Mouse (Mus musculus): Measurements from ENCODE around the gene AU022751. TPM values are rescaled to one million over a fixed set of nuclear protein-coding genes. Genes with fewer than 3 reads are reported as not detected.
"Not testable (repeated sequence)": the region's sequence is repeated elsewhere in the genome, so short reads cannot be mapped to it uniquely, and the experiment has no call there.

Gene AU022751
- not detected in 2 replicates for polyA plus RNA-seq (2016; fragmentation: Nextera tagmentation; extraction: Ambion mirVana)

GRCm38 (mm10) chrX:6082954-6083680 lies at the start of gene AU022751:
Gene AU022751 (minus strand): TSS chrX:6083419.
- no peak for DNase-seq (ENCODE audit: extremely low spot score, low spot score)
- Histone ChIP-seq H3K4me1 (no peaks in the 10 kb centered on the region), H3K4me3 (no peak within 1 kb of the TSS), H3K27me3 (ENCODE audit: poor library complexity, severe bottlenecking) (no peaks in the 10 kb centered on the region), H3K9me3 (peaks cover 25% of the 10 kb centered on the region), H3K36me3 (replicated peaks) (no peaks in the 10 kb centered on the region; the same call in 1 of the 2 replicates), H3K27ac (no peak within 1 kb of the TSS)
- WGBS, result 90% methylated on average over 39 of the region's 39 CpGs

GRCm38 (mm10) chrX:6091996-6092757 lies 9.0 kb upstream of the AU022751 start:
- H3K27ac ChIP-seq, result peak overlapping the region; percentile 82

GRCm38 (mm10) chrX:6091547-6091946 lies 8.3 kb upstream of the AU022751 start:
- H3K4me3 ChIP-seq, result peak overlapping the region; percentile 51
- H3K9me3 ChIP-seq, result no peaks in the 10 kb centered on the region
- no peaks in the 10 kb centered on the region for H3K4me1 ChIP-seq
- 24% methylated on average over 12 of the region's 12 CpGs for WGBS
- H3K36me3 ChIP-seq (replicated peaks), result no peaks in the 10 kb centered on the region
- no peak for DNase-seq (ENCODE audit: extremely low spot score, low spot score)
- no peaks in the 10 kb centered on the region for H3K27me3 ChIP-seq (ENCODE audit: poor library complexity, severe bottlenecking)
- peak overlapping the region; percentile 82 for H3K27ac ChIP-seq

More at GRCm38 (mm10) chrX:6091996-6092757, 9.0 kb upstream of the AU022751 start:
- Histone ChIP-seq H3K4me3 (peak overlapping the region; percentile 51), H3K27me3 (ENCODE audit: poor library complexity, severe bottlenecking) (no peaks in the 10 kb centered on the region), H3K4me1 (no peaks in the 10 kb centered on the region), H3K36me3 (replicated peaks) (no peaks in the 10 kb centered on the region), H3K9me3 (no peaks in the 10 kb centered on the region)
- 11% methylated on average over 26 of the region's 30 CpGs for WGBS
- DNase-seq (ENCODE audit: extremely low spot score, low spot score), result peak; percentile 55

- H3K27ac ChIP-seq, result no peak overlapping the region
- no peaks in the 10 kb centered on the region for H3K9me3 ChIP-seq
- H3K4me3 ChIP-seq, result no peak overlapping the region
- no peaks in the 10 kb centered on the region for H3K4me1 ChIP-seq
- no peaks in the 10 kb centered on the region for H3K36me3 ChIP-seq (replicated peaks)
- H3K27me3 ChIP-seq (ENCODE audit: poor library complexity, severe bottlenecking), result no peaks in the 10 kb centered on the region
- 96% methylated on average over 1 of the region's 1 CpGs for WGBS
- DNase-seq (ENCODE audit: extremely low spot score, low spot score), result no peak
Observed at GRCm38 (mm10) chrX:6061563-6061962, 21.7 kb downstream of the AU022751 start.

- Histone ChIP-seq H3K4me3 (peak overlapping the region; percentile 50), H3K27ac (peak overlapping the region; percentile 77; the same call in 1 of the 2 replicates)
- WGBS, result 12% methylated on average over 10 of the region's 60 CpGs
- H3K9me3 ChIP-seq; H3K27me3 ChIP-seq (ENCODE audit: poor library complexity, severe bottlenecking); DNase-seq (ENCODE audit: extremely low spot score, low spot score); H3K36me3 ChIP-seq (replicated peaks); H3K4me1 ChIP-seq: not testable (repeated sequence)
Observed at GRCm38 (mm10) chrX:6047936-6048614, 35.1 kb downstream of the AU022751 start.

GRCm38 (mm10) chrX:6047066-6047935 lies 35.9 kb downstream of the AU022751 start, which contains the start of gene Nudt11:
Gene Nudt11 (plus strand): TSS chrX:6047453.
- DNase-seq (ENCODE audit: extremely low spot score, low spot score); H3K4me1 ChIP-seq; H3K9me3 ChIP-seq; H3K36me3 ChIP-seq (replicated peaks); H3K27me3 ChIP-seq (ENCODE audit: poor library complexity, severe bottlenecking): not testable (repeated sequence)
- Histone ChIP-seq H3K27ac (peak within 1 kb of the TSS; percentile 77; the same call in 1 of the 2 replicates), H3K4me3 (peak within 1 kb of the TSS; percentile 50)
- WGBS, result 28% methylated on average over 5 of the region's 121 CpGs

Small RNA genes lying within 50 kb of the gene (microRNA-seq; reads per million reads assigned to microRNA genes)
- gene Gm27360, result not detected

Other genes with a start within 250 kb of the AU022751 start
- 6.8 and 7.7 TPM in 2 replicates for gene Nudt11, start 36.0 kb downstream of the AU022751 start, polyA plus RNA-seq (2016; fragmentation: Nextera tagmentation; extraction: Ambion mirVana)
- gene Nudt10, start 89.6 kb upstream of the AU022751 start, polyA plus RNA-seq (2016; fragmentation: Nextera tagmentation; extraction: Ambion mirVana), result 14.8 and 15.0 TPM in 2 replicates
- not detected in 2 replicates for gene Bmp15, start 237.3 kb upstream of the AU022751 start, polyA plus RNA-seq (2016; fragmentation: Nextera tagmentation; extraction: Ambion mirVana)

Data from forebrain, embryonic 10.5 days (tissue).